Mouse (Mus musculus): ENCODE data around the gene Pkd1l2.

The Pkd1l2 gene

GRCm38 (mm10) chr8:117082399-117082872, at the start of gene Pkd1l2:
TSS of gene Pkd1l2 (minus strand) at chr8:117082449.
- no peak for DNase-seq (ENCODE audit: low read depth)

- peak; percentile 30 for DNase-seq (ENCODE audit: low read depth)
Observed at GRCm38 (mm10) chr8:117127063-117127462, 44.8 kb upstream of the Pkd1l2 start.

- no peak for DNase-seq (ENCODE audit: low read depth)
Observed at GRCm38 (mm10) chr8:117126411-117126810, 44.2 kb upstream of the Pkd1l2 start.

- DNase-seq (ENCODE audit: low read depth) = peak; percentile 8
Observed at GRCm38 (mm10) chr8:117125854-117126253, 43.6 kb upstream of the Pkd1l2 start.

- DNase-seq (ENCODE audit: low read depth) = no peak
Observed at GRCm38 (mm10) chr8:117123850-117124633, 41.8 kb upstream of the Pkd1l2 start.

GRCm38 (mm10) chr8:117121277-117121676, 39.0 kb upstream of the Pkd1l2 start:
- DNase-seq (ENCODE audit: low read depth) = no peak

- no peak for DNase-seq (ENCODE audit: low read depth)
Observed at GRCm38 (mm10) chr8:117118409-117118808, 36.2 kb upstream of the Pkd1l2 start.

- no peak for DNase-seq (ENCODE audit: low read depth)
Observed at GRCm38 (mm10) chr8:117116534-117116933, 34.3 kb upstream of the Pkd1l2 start.

- peak; percentile 47 for DNase-seq (ENCODE audit: low read depth)
Observed at GRCm38 (mm10) chr8:117115676-117116446, 33.6 kb upstream of the Pkd1l2 start.

GRCm38 (mm10) chr8:117115094-117115493, 32.8 kb upstream of the Pkd1l2 start:
- DNase-seq (ENCODE audit: low read depth) = no peak

- DNase-seq (ENCODE audit: low read depth) = no peak
Observed at GRCm38 (mm10) chr8:117112261-117112660, 30.0 kb upstream of the Pkd1l2 start.

GRCm38 (mm10) chr8:117111641-117112040, 29.4 kb upstream of the Pkd1l2 start:
- no peak for DNase-seq (ENCODE audit: low read depth)

- peak; percentile 68 for DNase-seq (ENCODE audit: low read depth)
Observed at GRCm38 (mm10) chr8:117109801-117110390, 27.6 kb upstream of the Pkd1l2 start.

GRCm38 (mm10) chr8:117109018-117109711, 26.9 kb upstream of the Pkd1l2 start:
- DNase-seq (ENCODE audit: low read depth) = peak; percentile 53

GRCm38 (mm10) chr8:117107533-117107932, 25.3 kb upstream of the Pkd1l2 start:
- DNase-seq (ENCODE audit: low read depth) = peak; percentile 85

GRCm38 (mm10) chr8:117097564-117098191, 15.4 kb upstream of the Pkd1l2 start:
- DNase-seq (ENCODE audit: low read depth) = no peak

GRCm38 (mm10) chr8:117097051-117097563, 14.9 kb upstream of the Pkd1l2 start:
- DNase-seq (ENCODE audit: low read depth) = no peak

GRCm38 (mm10) chr8:117095647-117096046, 13.4 kb upstream of the Pkd1l2 start, which contains the start of gene Bco1:
TSS of gene Bco1 (plus strand) at chr8:117095854.
- DNase-seq (ENCODE audit: low read depth) = no peak

GRCm38 (mm10) chr8:117094053-117094452, 11.8 kb upstream of the Pkd1l2 start:
- no peak for DNase-seq (ENCODE audit: low read depth)

GRCm38 (mm10) chr8:117089802-117090201, 7.6 kb upstream of the Pkd1l2 start:
- no peak for DNase-seq (ENCODE audit: low read depth)

- no peak for DNase-seq (ENCODE audit: low read depth)
Observed at GRCm38 (mm10) chr8:117087036-117087435, 4.8 kb upstream of the Pkd1l2 start.

Data from induced T-regulatory cell, adult 2 months (primary cell).